Mouse (Mus musculus) stomach, embryonic 14.5 days (tissue): Measurements from ENCODE around the gene Ankrd12. TPM values are rescaled to one million over a fixed set of nuclear protein-coding genes. Genes with fewer than 3 reads are reported as not detected.
A peak's percentile ranks its signal among the peaks of the same experiment; 100 is the strongest.
"Not testable (repeated sequence)": the region's sequence is repeated elsewhere in the genome, so short reads cannot be mapped to it uniquely, and the experiment has no call there.

Experiments used
- ATAC-seq: fragments of 200-750 bp; cut with Nextera tagmentation; 2 replicates; pipeline ENCODE4 v1.8.0; 2017; ENCODE audit warnings: low read depth, moderate TSS enrichment; ENCODE audit not compliant: insufficient number of reproducible peaks, insufficient read depth, low FRiP score
- H3K27ac ChIP-seq: fragments of 300-500 bp; sonication (generic); 2 replicates; pipeline ENCODE4 v1.5.1; 2014; ENCODE audit warnings: mild to moderate bottlenecking, low read length, moderate library complexity, mixed read lengths
- H3K27me3 ChIP-seq: fragments of 300-500 bp; sonication (generic); 2 replicates; pipeline ENCODE4 v1.6.1; 2014; ENCODE audit warnings: low read length, control low read depth, mixed read lengths; ENCODE audit not compliant: control insufficient read depth, insufficient read depth
- H3K36me3 ChIP-seq: fragments of 300-500 bp; sonication (generic); 2 replicates; pipeline ENCODE4 v1.6.1; 2014; ENCODE audit warnings: mild to moderate bottlenecking, control low read depth, low read length, moderate library complexity, mixed read lengths; ENCODE audit not compliant: control insufficient read depth, insufficient read depth
- H3K4me1 ChIP-seq: fragments of 300-500 bp; sonication (generic); 2 replicates; pipeline ENCODE4 v1.6.1; 2014; ENCODE audit warnings: low read length, control low read depth, mixed read lengths; ENCODE audit not compliant: control insufficient read depth, insufficient read depth
- H3K4me2 ChIP-seq: fragments of 300-500 bp; sonication (generic); replicated peaks from 2 replicates; pipeline ENCODE4 v1.6.1; 2014; ENCODE audit warnings: low read depth, low read length, control low read depth
- H3K4me3 ChIP-seq: fragments of 300-500 bp; sonication (generic); 2 replicates; pipeline ENCODE4 v1.5.1; 2014; ENCODE audit warnings: low read depth, low read length, control low read depth
- H3K9ac ChIP-seq: fragments of 300-500 bp; sonication (generic); replicated peaks from 2 replicates; pipeline ENCODE4 v1.6.1; 2014; ENCODE audit warnings: low read depth, mild to moderate bottlenecking, control low read depth, low read length, moderate library complexity, mixed read lengths
- H3K9me3 ChIP-seq: fragments of 300-500 bp; sonication (generic); 2 replicates; pipeline ENCODE4 v1.6.1; 2016; ENCODE audit warnings: low read depth, low read length, control low read depth; ENCODE audit not compliant: control insufficient read depth
- WGBS: fragments of 180-500 bp; shearing (Covaris S2); extraction: QIAGEN DNeasy Blood & Tissue Kit; methylation state at CpG from one replicate; pipeline ENCODE4 v1.1.7; 2014; 5-methylcytosine and 5-hydroxymethylcytosine counted together
- polyA plus RNA-seq: library from polyadenylated mRNA; unstranded; fragments of >200 nt; fragmentation: Nextera tagmentation; extraction: Ambion mirVana; gene quantifications from 2 replicates; pipeline ENCODE4 v1.2.1, GENCODE M21; 2014

Gene Ankrd12
- polyA plus RNA-seq, 1 experiment from 2014 or later: 32.8 TPM

GRCm38 (mm10) chr17:66073971-66074370, 2.9 kb downstream of the Ankrd12 start:
- Histone ChIP-seq H3K4me2 (no peak overlapping the region), H3K9ac (no peak overlapping the region), H3K36me3 (no peaks in the 10 kb centered on the region), H3K27me3 (no peaks in the 10 kb centered on the region), H3K4me3 (no peak overlapping the region), H3K4me1 (0 out of 2 replicates have a peak, but pooled peaks cover 5% of the 10 kb centered on the region), H3K9me3 (no peaks in the 10 kb centered on the region), H3K27ac (no peak overlapping the region)
- ATAC-seq: no peak
- 90% methylated on average over 7 of the region's 7 CpGs for WGBS

DNA sequence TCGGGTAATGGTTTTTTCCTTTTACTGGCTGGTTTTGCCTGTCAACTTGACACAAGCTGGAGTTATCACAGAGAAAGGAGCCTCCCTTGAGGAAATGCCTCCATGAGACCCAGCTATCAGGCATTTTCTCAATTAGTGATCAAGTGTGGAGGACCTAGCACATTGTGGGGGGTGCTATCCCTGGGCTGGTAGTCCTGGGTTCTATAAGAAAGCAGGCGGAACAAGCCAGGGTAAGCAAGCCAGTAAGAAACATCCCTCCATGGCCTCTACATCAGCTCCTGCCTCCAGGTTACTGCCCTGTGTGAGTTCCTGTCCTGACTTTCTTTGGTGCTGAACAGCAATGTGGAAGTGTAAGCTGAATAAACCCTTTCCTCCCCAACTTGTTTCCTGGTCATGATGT, 7.9 kb downstream of the Ankrd12 start:
- not testable (repeated sequence) for H3K4me1 ChIP-seq, H3K27ac ChIP-seq, ATAC-seq, H3K4me2 ChIP-seq, H3K36me3 ChIP-seq, H3K27me3 ChIP-seq, H3K9ac ChIP-seq, H3K4me3 ChIP-seq, H3K9me3 ChIP-seq
- 93% methylated on average over 2 of the region's 2 CpGs for WGBS

DNA sequence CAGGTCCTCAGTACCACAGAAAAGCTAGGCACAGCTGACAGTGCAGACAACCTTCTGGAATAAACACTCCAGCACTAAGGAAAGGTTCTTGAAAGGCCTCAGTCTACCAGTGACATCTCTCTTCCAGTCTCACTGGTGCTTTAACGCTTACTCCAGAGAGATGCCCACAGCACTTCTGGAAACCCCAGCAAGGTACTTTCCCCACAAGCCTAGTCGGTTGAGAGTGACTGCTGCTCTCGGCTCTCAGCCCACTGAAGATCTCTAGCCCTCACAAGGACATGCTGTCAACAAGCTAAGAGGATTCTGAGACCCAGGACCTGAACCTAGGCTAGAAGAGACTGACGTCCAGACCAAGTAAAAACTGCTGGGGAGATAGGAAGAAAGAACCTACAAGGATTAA, 11.8 kb downstream of the Ankrd12 start:
- H3K4me3 ChIP-seq: no peak overlapping the region
- no peak for ATAC-seq
- no peaks in the 10 kb centered on the region for H3K9me3 ChIP-seq
- no peak overlapping the region for H3K4me2 ChIP-seq
- H3K4me1 ChIP-seq: no peaks in the 10 kb centered on the region
- no peak overlapping the region for H3K9ac ChIP-seq
- WGBS: 82% methylated on average over 4 of the region's 4 CpGs
- H3K27me3 ChIP-seq: no peaks in the 10 kb centered on the region
- no peaks in the 10 kb centered on the region for H3K36me3 ChIP-seq
- H3K27ac ChIP-seq: no peak overlapping the region

DNA sequence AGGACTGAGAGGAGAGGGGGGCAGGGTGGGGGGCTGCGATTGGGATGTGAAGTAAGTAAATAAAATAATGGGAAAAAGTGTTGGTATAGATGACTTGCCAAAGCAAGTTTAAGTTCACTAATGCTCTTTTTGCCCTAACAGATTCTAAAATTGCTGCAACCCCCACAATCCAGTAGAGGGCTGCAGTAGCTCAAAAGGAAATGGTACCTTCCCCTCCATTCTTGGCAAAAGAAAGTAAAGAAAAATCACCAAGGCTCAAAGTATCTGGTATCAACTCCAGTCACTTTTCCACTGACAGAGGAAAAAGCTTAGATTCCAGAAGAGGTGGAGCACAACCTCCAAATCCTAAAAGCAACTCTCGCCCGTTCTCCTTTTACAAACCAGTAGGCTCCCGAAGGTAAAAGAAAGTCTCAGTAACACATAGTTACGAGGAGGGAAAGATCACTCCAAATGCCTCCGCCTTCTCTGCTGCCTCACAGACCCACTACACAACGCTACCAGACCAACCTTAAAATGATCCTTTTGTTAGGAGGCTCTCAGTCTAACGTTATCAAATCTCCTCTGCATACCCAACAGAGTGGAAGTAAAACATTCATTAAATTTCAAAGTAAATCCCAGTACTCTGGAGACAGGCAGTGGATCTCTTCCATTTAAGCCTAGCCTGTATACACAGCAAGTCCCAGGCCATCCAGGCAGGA, 15.5 kb downstream of the Ankrd12 start:
- Histone ChIP-seq H3K9ac (no peak overlapping the region), H3K4me3 (no peak overlapping the region), H3K27ac (no peak overlapping the region), H3K27me3 (no peaks in the 10 kb centered on the region), H3K9me3 (no peaks in the 10 kb centered on the region), H3K4me1 (0 out of 2 replicates have a peak, but pooled peaks cover 5% of the 10 kb centered on the region), H3K4me2 (no peak overlapping the region), H3K36me3 (no peaks in the 10 kb centered on the region)
- ATAC-seq: no peak
- WGBS: 61% methylated on average over 8 of the region's 8 CpGs

DNA sequence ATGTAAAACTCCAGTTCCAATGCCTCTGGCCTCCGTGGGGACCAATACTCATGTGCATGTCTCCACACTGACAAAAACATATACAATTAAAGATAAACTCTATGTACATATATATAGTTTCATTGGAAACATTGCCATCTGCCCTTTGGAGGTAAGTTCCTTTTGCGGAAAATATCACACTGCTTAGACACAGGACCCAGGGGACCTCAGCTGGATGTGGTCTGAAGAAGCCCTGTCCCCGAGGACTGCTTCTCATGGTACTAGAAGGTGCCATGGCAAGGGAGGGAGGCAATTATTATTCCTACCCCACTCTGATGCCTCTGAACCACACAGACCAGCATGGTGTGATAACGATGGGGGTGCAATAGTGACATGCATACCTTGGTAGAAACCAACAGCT, 18.7 kb downstream of the Ankrd12 start:
- H3K9ac ChIP-seq: no peak overlapping the region
- ATAC-seq: no peak
- 88% methylated on average over 4 of the region's 4 CpGs for WGBS
- no peak overlapping the region for H3K4me3 ChIP-seq
- H3K27ac ChIP-seq: no peak overlapping the region
- H3K4me1 ChIP-seq: 0 out of 2 replicates have a peak, but pooled peaks cover 5% of the 10 kb centered on the region
- H3K9me3 ChIP-seq: no peaks in the 10 kb centered on the region
- no peaks in the 10 kb centered on the region for H3K27me3 ChIP-seq
- H3K4me2 ChIP-seq: no peak overlapping the region
- H3K36me3 ChIP-seq: no peaks in the 10 kb centered on the region

DNA sequence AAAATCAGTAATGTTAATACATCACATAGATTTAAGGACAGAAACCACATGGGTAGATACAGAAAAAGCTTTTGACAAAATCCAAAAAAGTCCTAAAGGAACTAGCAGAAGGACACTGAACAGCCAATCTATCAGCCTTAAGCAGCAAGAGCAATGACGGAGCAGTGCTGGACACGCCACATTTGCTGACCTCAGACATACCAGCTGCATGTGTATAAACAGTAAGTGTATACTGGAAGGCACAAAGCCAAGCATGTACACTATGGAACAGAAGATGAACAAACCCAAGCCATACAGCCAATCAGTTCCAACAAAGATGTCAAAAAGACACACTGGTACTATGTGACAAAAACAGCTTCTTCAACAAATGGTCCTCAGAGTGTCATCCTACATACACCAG, 19.7 kb downstream of the Ankrd12 start:
- 47% methylated on average over 2 of the region's 2 CpGs for WGBS
- Histone ChIP-seq H3K9ac (no peak overlapping the region), H3K27ac (no peak overlapping the region), H3K27me3 (no peaks in the 10 kb centered on the region), H3K4me2 (no peak overlapping the region), H3K4me1 (0 out of 2 replicates have a peak, but pooled peaks cover 5% of the 10 kb centered on the region), H3K36me3 (no peaks in the 10 kb centered on the region), H3K4me3 (no peak overlapping the region), H3K9me3 (no peaks in the 10 kb centered on the region)
- ATAC-seq: no peak

DNA sequence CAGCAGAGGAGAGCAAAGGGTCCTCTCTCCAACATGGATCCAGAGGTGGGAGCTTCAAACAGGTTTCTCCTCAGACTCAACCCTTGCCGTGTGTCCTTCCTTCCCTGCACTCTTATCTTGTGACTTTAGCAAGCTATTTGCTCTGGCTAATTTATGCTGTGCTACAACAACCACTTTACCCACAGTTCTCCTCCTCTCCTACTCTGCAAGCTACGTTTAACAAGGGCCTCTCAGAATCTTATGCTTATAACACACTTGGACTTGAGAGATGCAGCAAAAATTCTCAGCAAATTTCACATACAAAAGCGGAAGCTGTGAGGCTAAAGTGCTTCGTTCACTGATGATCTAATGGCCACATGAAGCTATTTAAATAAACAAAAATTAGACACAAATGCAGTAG, 23.5 kb downstream of the Ankrd12 start:
- 61% methylated on average over 4 of the region's 4 CpGs for WGBS
- Histone ChIP-seq H3K9me3 (no peaks in the 10 kb centered on the region), H3K4me2 (no peak overlapping the region), H3K4me1 (0 out of 2 replicates have a peak, but pooled peaks cover 5% of the 10 kb centered on the region), H3K27me3 (no peaks in the 10 kb centered on the region), H3K27ac (no peak overlapping the region), H3K4me3 (no peak overlapping the region), H3K36me3 (no peaks in the 10 kb centered on the region), H3K9ac (0 out of 2 replicates have a peak overlapping the region, but pooled peaks have one; percentile 14)
- no peak for ATAC-seq

GRCm38 (mm10) chr17:66048795-66049194, 28.1 kb downstream of the Ankrd12 start:
- no peaks in the 10 kb centered on the region for H3K27me3 ChIP-seq
- H3K4me2 ChIP-seq: no peak overlapping the region
- H3K9me3 ChIP-seq: no peaks in the 10 kb centered on the region
- H3K27ac ChIP-seq: no peak overlapping the region
- WGBS: 81% methylated on average over 4 of the region's 4 CpGs
- no peak overlapping the region for H3K4me3 ChIP-seq
- H3K4me1 ChIP-seq: no peaks in the 10 kb centered on the region
- no peak overlapping the region for H3K9ac ChIP-seq
- ATAC-seq: no peak
- H3K36me3 ChIP-seq: no peaks in the 10 kb centered on the region; the same call in 1 of the 2 replicates

- no peak for ATAC-seq
- H3K9ac ChIP-seq: no peak overlapping the region
- H3K36me3 ChIP-seq: no peaks in the 10 kb centered on the region; the same call in 1 of the 2 replicates
- H3K4me2 ChIP-seq: no peak overlapping the region
- no peaks in the 10 kb centered on the region for H3K27me3 ChIP-seq
- no peaks in the 10 kb centered on the region for H3K4me1 ChIP-seq
- whole genome bisulfite sequencing: 64% methylated on average over 5 of the region's 5 CpGs
- no peak overlapping the region for H3K27ac ChIP-seq
- no peaks in the 10 kb centered on the region for H3K9me3 ChIP-seq
- H3K4me3 ChIP-seq: no peak overlapping the region
These were observed 28.7 kb downstream of the Ankrd12 start for GRCm38 (mm10) chr17:66048199-66048598.
